Mouse (Mus musculus): ENCODE data around the gene Samm50.

Gene Samm50

GRCm38 (mm10) chr15:84211564-84211963 is 19.5 kb downstream of the Samm50 start:
- no peak for DNase-seq (ENCODE audit: low spot score in 2 of 2)

- DNase-seq (ENCODE audit: low spot score in 2 of 2): peak in 1 of 2 experiments; percentile 90
These were observed 20.2 kb downstream of the Samm50 start for GRCm38 (mm10) chr15:84212031-84212755.

- no peak for DNase-seq (ENCODE audit: low spot score in 2 of 2)
These were observed 20.7 kb downstream of the Samm50 start for GRCm38 (mm10) chr15:84212756-84213105.

- no peak for DNase-seq (ENCODE audit: low spot score in 2 of 2)
These were observed 21.2 kb downstream of the Samm50 start for GRCm38 (mm10) chr15:84213162-84213739.

GRCm38 (mm10) chr15:84214476-84214875 is 22.4 kb downstream of the Samm50 start:
- no peak for DNase-seq (ENCODE audit: low spot score in 2 of 2)

GRCm38 (mm10) chr15:84215273-84215672 is 23.2 kb downstream of the Samm50 start:
- DNase-seq (ENCODE audit: low spot score in 2 of 2): no peak

GRCm38 (mm10) chr15:84216026-84216425 is 24.0 kb downstream of the Samm50 start:
- no peak for DNase-seq (ENCODE audit: low spot score in 2 of 2)

- no peak for DNase-seq (ENCODE audit: low spot score in 2 of 2)
These were observed 24.5 kb downstream of the Samm50 start for GRCm38 (mm10) chr15:84216461-84217084.

- no peak for DNase-seq (ENCODE audit: low spot score in 2 of 2)
These were observed 26.1 kb downstream of the Samm50 start for GRCm38 (mm10) chr15:84217969-84218782.

- no peak for DNase-seq (ENCODE audit: low spot score in 2 of 2)
These were observed 26.8 kb downstream of the Samm50 start for GRCm38 (mm10) chr15:84218783-84219271.

GRCm38 (mm10) chr15:84221539-84221938 is 29.5 kb downstream of the Samm50 start:
- no peak for DNase-seq (ENCODE audit: low spot score in 2 of 2)

- DNase-seq (ENCODE audit: low spot score in 2 of 2): no peak
These were observed 31.4 kb downstream of the Samm50 start for GRCm38 (mm10) chr15:84223423-84223822.

GRCm38 (mm10) chr15:84224779-84225178 is 32.7 kb downstream of the Samm50 start:
- no peak for DNase-seq (ENCODE audit: low spot score in 2 of 2)

- no peak for DNase-seq (ENCODE audit: low spot score in 2 of 2)
These were observed 34.9 kb downstream of the Samm50 start for GRCm38 (mm10) chr15:84226918-84227317.

GRCm38 (mm10) chr15:84230661-84231060 is 38.6 kb downstream of the Samm50 start:
- DNase-seq (ENCODE audit: low spot score in 2 of 2): no peak

GRCm38 (mm10) chr15:84231113-84231712 is 39.2 kb downstream of the Samm50 start:
- peak in 1 of 2 experiments; percentile 75 for DNase-seq (ENCODE audit: low spot score in 2 of 2)

- DNase-seq (ENCODE audit: low spot score in 2 of 2): peak in 1 of 2 experiments; percentile 62
These were observed 39.9 kb downstream of the Samm50 start, which contains the start of gene Parvb for GRCm38 (mm10) chr15:84231721-84232561. Gene Parvb, plus strand, starts transcription at chr15:84232043.

GRCm38 (mm10) chr15:84232609-84233008 is 40.6 kb downstream of the Samm50 start:
- no peak for DNase-seq (ENCODE audit: low spot score in 2 of 2)

- DNase-seq (ENCODE audit: low spot score in 2 of 2): no peak
These were observed 42.9 kb downstream of the Samm50 start for GRCm38 (mm10) chr15:84234794-84235581.

- DNase-seq (ENCODE audit: low spot score in 2 of 2): peak in 1 of 2 experiments; percentile 40
These were observed 43.6 kb downstream of the Samm50 start for GRCm38 (mm10) chr15:84235646-84236045.

Data from left cerebral cortex, adult 9 months (tissue).